Mouse (Mus musculus): ENCODE results near the gene Gprc5d.

Gprc5d gene

GRCm38 (mm10) chr6:135136439-135137161 lies 18.5 kb upstream of the Gprc5d start:
- in situ Hi-C loops (cut with MboI, MseI): no loop called here

- in situ Hi-C loops (cut with MboI, MseI): no loop called here
Observed at GRCm38 (mm10) chr6:135135735-135136134, 17.7 kb upstream of the Gprc5d start.

DNA sequence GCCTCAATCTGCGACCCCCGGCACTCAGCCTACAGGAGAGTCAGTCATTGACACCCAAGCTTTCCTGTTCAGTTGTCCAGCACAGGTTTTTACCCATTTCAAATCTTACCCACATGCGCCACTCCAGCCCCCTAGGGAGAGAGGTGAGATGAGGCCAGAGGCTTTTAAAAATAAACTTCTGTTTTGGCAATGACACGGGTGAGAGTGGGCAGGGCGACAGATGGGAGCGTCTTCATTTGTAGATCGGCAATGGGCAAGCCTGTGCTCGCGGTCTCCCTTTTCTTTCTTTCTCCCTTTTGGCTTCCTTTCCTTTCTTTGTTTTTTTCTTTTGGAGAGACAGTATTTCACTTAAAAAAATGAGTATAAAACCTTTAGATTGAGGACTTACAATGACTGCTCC lies 15.4 kb upstream of the Gprc5d start:
- in situ Hi-C loops (cut with MboI, MseI): no loop called here

DNA sequence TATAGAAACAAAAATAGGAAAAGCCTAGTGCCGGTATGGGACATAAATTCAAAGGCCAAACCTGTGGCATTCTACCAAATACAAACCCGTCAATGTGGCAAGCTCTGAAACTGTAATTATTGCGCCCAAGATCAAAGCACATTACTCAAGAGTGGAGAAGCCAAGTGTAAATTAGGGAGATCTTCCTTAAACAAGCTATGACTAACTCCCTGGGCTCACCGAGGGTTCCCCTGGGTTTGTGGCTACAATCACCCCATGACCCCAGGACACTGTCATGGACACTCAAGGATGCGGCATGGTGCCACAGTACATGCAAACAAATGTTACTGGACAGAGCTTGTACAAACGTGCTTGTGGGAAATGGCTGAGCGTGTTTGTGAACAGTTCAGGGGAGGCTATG lies 15.0 kb upstream of the Gprc5d start:
- in situ Hi-C loops (cut with MboI, MseI): no loop called here

- in situ Hi-C loops (cut with MboI, MseI): no loop called here
Observed at GRCm38 (mm10) chr6:135124755-135125380, 6.8 kb upstream of the Gprc5d start.

DNA sequence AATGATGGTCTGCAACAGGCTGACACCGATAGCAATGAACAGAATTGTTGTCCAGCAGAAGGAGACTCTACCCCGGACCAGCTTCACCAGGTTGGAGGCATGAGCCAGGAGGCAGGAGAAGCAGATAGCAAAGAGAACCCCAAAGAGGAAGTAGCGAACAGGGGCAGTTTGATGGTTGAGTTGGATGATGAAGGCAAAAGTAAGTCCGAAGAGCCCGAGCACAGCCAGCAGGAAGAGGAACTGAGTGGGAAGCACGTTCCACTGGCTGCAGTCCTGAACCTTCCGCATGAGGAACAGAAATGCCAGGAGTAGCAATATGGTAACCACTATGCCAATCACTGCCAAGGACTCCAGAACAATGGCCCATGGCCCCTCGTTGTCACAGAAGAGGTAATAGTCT lies 1.6 kb downstream of the Gprc5d start:
- in situ Hi-C loops (cut with MboI, MseI): no loop called here

- in situ Hi-C loops (cut with MboI, MseI): no loop called here
Observed at GRCm38 (mm10) chr6:135113114-135113436, 5.0 kb downstream of the Gprc5d start.

- in situ Hi-C loops (cut with MboI, MseI): no loop called here
Observed at GRCm38 (mm10) chr6:135112411-135113113, 5.5 kb downstream of the Gprc5d start.

DNA sequence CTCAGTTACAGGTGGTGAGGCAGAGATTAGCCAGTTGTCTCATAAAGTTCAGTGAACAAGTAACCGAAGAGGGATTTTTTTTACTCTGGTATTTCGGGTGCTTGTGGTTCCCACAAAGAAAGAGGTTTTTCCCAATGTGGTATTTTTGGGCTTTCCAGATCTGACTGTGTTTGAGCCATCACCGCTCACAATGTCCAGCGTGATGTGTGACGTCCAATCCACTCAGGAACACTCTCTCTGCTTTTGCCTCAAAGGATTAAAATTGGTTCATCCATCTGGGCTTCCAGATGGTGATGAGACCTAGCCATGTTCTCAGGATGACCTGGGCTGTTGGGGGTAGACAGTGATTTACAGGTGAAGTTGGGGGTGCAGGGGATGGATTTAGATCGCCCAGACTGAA lies 11.1 kb downstream of the Gprc5d start:
- in situ Hi-C loops (cut with MboI, MseI): no loop called here

GRCm38 (mm10) chr6:135102736-135103303 lies 15.3 kb downstream of the Gprc5d start:
- in situ Hi-C loops (cut with MboI, MseI): no loop called here

DNA sequence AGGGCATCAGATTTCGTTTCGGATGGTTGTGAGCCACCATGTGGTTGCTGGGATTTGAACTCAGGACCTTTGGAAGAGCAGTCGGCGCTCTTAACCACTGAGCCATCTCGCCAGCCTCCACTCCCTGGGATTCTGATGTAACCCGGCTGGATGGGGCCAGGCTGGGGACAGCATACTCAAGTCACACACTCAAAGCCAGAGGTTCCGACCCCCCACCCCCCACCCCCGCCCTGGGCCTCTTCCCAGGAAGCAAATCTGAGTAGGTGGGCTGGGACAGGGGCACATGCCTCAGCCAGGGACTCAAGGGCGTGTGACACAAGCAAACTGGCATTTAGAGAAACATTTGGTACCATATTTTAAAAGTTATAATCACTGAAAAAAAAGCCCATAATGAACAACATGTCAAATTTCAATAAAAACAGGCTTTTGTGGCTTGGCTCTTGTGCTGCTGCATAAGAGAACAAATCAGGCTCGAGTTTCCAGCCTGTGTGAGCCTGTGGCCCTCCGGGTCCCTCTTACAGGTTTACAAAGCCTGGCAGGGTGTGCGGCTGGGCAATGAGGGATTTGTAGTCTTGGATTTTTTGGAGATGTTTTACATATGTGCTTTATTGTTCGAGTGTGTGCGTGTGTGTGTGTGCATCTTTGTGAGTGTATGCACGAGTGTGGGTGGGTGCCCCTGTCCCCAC lies 17.2 kb downstream of the Gprc5d start:
- in situ Hi-C loops (cut with MboI, MseI): no loop called here

GRCm38 (mm10) chr6:135092798-135093470 lies 25.1 kb downstream of the Gprc5d start:
- in situ Hi-C loops (cut with MboI, MseI): no loop called here

GRCm38 (mm10) chr6:135090661-135091060 lies 27.4 kb downstream of the Gprc5d start:
- in situ Hi-C loops (cut with MboI, MseI): no loop called here

DNA sequence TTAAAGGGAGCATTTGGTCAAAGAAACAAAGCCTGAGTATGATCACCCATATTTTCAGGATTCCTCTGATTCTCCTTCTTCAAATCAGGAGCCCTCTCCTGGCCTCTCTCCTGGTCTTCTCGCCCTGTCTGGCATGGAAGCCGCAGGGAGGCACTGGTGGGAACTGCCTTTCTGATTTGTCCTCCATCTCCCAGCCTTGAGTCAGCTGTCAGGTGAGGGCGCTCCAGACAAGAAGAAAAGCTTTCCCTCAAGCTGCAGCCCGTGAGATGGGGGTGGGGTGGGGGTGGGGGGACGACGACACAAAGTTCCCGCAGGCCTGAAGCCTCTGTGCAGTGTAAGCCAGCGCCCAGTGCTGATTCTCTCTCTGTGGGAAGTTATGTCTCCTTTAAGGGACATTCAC lies 28.3 kb downstream of the Gprc5d start:
- in situ Hi-C loops (cut with MboI, MseI): loop anchor here (5.0 kb wide), 2 partner anchors 53 to 283 kb away; no protein-coding TSS in a partner anchor

DNA sequence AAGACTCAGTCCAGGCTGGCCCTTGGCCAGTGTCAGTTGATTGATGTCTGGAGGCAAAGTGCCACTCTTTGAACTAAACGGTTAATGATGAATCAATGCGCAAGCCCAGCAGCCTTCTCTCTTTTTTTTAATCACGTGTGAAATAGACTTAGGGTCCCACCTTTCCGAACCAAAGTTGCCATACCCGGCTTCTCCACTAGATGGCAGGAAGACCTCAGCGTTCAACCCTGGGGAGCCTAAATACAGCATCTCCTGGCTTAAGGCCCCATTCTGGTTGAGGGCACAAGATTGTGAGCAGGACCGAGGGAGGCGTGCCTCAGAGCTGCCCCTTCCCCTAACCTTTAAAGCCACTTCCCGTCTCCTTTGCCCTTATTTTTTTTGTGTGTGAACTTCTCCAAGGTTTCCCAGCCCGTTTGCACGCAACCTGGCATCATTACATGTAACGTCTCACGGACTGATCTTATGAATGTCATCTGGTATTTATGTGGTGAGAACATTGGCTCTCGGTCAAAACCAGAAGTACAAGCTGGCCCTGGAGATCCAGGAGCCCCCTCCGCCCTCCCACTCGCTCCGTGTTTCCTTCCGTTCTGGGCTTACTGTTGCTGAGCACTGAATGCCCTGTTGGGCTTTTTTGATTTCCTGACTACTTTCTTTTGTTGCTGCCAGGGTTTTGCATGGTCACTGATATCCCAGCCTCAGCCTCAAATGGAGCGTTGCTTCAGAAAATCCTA lies 30.2 kb downstream of the Gprc5d start:
- in situ Hi-C loops (cut with MboI, MseI): loop anchor here (5.0 kb wide), 2 partner anchors 54 to 284 kb away; no protein-coding TSS in a partner anchor

DNA sequence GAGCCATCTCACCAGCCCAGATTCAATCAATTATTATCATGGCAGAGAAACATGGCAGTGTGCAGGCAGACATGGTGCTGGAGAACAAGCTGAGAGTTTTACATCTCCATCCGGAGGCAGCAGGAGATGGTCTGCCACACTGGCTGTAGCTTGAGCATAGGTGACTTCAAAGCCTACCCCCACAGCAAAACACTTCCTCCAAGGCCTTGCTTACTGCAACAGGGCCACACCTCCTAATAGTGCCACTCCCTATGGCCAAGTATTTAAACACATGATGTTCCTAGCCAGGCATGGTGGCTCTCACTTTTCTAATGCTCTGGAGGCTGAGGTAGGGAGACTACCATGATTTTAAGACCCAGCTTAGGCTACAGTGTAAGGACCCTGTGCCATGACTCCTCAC lies 32.4 kb downstream of the Gprc5d start:
- in situ Hi-C loops (cut with MboI, MseI): loop anchor here (5.0 kb wide), 2 partner anchors 57 to 287 kb away; no protein-coding TSS in a partner anchor

DNA sequence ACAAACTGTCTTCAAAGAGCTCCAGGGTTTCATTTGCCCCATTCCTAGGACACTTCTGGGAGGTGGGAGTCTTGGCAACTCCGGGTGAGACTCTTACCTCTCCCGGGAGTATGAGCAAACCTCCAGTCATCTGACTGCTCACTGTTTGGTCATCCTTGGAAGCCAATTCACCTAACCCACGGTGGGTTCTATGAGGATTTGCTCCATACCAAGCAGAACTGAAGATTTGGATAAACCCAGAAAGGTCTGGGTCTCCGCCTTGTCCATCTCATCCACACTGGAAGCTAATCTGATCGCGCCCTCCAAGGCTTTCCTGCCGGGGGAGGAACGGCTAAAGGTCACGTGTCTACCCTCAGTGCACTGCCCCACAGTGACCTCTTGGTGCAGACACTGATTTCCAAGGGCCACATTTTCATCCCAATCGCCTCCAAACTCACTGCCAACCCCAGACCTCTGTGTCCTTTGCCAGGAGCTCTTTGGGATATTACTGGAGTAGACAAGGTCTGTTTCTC lies 34.0 kb downstream of the Gprc5d start:
- in situ Hi-C loops (cut with MboI, MseI): no loop called here

GRCm38 (mm10) chr6:135078420-135078819 lies 39.7 kb downstream of the Gprc5d start:
- in situ Hi-C loops (cut with MboI, MseI): no loop called here

DNA sequence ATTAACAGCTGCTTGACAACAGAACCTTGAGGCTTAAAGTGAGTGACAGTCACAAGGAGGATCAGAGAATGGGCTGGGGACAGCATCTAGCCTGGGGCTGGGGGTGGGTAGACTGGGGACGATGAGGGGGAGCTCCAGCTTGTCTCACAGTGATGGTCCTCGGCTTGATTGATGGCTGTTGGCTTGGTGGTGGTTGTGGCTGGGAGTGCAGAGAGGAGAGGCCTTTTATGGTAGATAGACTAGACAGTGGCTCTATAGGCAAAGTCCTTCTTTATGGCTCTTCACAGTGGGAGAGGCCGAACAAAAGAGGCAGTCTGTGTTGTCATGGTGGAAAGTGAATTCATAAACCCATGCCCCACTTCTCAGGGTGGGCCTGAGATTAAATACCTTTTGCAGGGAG lies 41.9 kb downstream of the Gprc5d start:
- in situ Hi-C loops (cut with MboI, MseI): no loop called here

DNA sequence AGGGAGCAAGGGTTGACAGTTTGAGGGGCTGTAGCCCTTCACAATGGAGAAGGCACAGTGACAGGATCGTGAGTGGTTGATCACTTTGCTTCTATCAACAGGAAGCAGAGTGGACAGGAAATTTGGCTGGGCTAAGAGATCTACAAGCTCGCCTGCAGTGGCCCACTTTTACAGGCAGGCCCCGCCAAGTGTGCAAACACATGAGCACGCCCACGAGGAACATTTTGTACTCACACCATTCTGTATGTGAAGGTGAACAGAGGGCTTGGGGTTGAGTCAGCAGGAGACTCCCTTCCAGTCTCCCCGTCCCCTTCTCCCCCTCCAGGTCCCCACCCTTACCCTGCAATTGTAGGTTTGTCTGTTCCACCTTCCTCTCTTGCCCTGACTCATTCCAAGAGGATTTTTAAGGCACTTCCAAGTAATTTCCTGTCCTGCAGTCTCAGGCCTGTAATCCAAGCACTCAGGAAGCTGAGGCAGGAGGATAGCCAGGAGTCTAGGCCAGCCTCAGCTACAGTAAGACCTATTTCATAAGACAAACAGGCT lies 43.6 kb downstream of the Gprc5d start:
- in situ Hi-C loops (cut with MboI, MseI): no loop called here
